Mouse (Mus musculus) T-cell, adult 2 months (primary cell): ENCODE measurements around the gene Rad50.

Experiments used
- DNase-seq: peaks from one replicate; pipeline ENCODE4 v3.0.0; 2022; ENCODE audit warnings: low spot score

Gene Rad50

DNA sequence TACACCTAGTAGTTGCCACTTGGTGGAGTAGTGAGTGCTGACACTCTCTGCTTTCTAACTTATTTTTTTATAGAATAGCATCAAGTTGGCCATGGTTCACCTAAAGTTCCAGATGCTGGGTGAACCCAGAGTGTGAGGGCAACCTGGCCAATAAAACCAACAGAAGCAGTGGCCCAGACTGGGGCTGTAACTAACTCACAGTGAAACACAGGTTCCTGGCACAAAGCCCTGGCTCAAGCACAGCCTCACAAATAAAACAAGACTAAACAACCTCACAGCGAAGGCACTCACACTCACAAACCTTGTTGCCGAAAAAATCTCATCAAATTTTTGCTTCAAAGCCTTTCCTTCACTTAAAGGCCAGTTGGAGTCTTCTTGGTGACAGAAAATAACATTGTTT lies 8.6 kb downstream of the Rad50 start:
- DNase-seq = no peak

DNA sequence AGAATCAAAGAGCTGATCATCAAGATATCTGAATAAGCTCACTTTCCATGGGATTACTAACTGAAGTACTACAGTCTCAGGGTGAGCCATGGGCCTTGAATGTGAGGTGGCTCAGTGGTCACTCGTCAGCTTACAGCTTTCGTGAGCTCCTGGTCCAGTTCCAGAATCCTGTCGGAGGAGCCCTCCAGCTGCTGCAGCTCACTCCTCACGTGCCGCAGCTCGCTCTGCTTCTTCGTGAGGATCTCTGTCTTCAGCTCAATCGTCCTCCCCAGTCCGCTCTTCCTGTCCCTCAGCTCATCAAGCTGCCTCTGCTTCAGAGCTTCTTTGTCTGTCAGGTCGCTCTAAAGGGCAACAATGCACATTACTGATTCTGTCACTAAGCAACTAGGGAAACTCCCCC lies 15.1 kb downstream of the Rad50 start:
- DNase-seq = no peak

DNA sequence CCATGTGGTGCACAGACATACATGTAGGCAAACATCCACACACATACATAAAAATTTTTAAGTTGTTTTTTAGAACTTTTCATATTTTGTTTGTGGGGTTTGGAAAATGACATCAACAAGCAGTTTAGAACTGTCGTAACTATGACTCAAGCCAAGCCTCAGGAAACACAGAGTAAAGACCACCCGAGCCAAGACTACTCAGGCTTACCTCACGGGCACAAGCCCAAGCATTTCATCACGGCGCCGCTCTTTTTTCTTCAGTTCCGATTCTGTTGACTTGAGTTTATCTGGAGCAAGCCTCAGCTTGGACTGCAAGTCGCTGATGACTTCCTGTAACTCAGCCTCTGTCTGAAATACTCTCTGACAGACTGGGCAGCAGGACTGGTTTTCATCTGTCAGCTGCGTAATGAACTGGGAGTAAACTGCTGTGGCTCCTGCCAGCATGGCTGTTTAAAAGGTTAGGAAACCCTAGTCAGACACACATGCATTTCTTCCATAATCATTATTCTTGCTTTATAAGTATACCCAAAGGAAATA lies 24.1 kb downstream of the Rad50 start:
- DNase-seq = no peak

GRCm38 (mm10) chr11:53682170-53682569 lies 24.9 kb downstream of the Rad50 start:
- DNase-seq = no peak

DNA sequence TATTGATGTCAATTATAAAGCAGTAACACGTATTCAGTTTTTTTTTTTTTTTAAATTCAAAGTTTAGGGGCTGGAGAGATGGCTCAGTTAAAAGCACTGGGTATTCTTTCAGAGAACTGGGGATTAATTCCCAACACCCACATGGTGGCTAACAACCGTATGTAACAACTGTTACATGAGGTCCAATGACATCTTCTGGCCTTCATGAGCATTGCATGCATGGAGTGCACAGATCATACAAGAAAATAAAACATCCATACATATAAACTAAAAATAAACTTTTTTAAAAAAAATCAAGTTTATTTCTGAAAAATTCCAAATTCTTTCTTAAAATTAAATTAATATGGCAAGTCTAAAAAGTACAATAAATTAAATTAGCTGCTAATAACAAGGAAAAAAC lies 25.4 kb downstream of the Rad50 start:
- DNase-seq = no peak

- DNase-seq = no peak
Measured at GRCm38 (mm10) chr11:53680141-53680540, 27.0 kb downstream of the Rad50 start.

- DNase-seq = no peak
Measured at GRCm38 (mm10) chr11:53671414-53671813, 35.7 kb downstream of the Rad50 start.

DNA sequence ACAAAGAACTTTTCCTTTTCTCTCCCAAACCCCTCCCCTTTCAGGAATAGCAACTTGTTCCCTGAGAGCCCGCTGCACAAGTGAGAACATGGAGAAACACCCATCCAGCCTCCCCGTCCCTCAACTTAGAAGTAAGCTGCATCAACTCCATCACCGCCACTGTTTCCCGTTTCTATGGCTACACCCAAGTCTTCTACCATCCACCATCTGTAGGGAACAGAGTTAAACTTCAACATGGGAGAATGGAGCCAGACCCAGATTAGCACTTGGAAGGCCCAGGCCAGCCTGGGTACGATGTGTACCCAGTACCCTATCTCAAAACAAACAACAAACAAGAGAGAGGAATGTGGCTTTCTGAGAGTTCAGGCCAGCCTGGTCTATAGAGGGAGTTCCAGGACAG lies 43.0 kb downstream of the Rad50 start:
- no peak for DNase-seq

DNA sequence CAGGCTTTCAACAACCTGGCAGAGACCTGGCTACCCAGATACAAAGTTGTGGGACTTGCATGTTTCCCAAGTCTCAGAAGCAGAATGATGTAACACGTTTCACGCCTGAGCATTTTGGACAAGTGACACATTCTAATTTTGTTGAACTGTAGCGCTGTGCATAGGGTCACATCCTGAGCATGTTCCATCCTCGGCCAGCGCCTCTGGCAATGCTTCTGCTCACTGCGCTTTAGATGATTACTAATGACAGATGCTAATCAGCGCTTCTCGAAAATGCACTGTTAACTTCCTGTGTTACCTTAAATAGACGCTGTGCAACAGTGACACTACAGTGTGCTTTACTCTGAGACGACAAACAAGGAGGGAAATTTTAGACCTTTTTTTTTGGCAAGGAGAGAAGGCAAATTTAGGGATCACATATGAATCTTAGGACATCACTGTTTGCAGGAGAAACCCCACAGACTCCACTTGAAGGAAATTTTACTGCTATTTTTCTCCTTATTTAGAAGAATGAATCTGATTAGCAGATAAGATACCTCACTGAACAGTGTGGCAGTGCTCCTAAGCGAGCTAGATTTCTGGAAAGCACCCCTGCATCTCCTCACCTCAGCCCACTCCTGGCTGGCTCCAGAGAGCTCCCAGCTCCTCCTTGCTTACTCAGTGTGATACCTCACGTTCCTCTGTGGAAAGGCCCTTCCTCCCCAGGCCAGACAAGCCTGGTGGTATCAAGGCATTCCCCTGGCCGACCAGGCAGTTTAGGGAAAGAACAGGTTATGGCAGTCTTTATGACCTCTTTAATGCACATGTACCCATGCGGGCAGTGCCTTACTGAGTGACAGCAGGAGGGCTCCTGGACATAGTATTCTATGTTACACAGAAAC lies 44.1 kb downstream of the Rad50 start:
- no peak for DNase-seq

DNA sequence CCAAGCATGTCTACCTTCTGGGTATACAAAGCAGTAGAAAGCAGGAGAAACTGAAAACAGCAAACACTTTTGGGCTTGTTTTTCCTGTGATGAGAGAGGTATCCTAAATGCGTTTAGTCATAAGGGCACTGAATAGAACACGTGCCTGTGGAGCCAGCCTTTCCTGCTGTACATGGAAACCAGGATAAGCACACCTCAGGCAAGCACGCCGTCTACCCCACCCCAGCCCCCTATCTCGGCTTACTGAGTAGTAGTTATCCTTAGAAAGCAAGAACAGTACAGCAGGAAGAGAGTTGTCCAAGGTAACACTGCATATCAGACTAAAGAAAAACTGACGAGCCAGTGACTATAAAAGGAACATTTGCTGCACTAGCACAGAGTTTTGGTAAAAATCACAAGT lies 49.3 kb downstream of the Rad50 start:
- no peak for DNase-seq

- no peak for DNase-seq
Measured at GRCm38 (mm10) chr11:53657381-53657780, 49.7 kb downstream of the Rad50 start.

GRCm38 (mm10) chr11:53656558-53657202 lies 50.4 kb downstream of the Rad50 start:
- no peak for DNase-seq

- no peak for DNase-seq
Measured at GRCm38 (mm10) chr11:53655043-53655442, 52.1 kb downstream of the Rad50 start.

DNA sequence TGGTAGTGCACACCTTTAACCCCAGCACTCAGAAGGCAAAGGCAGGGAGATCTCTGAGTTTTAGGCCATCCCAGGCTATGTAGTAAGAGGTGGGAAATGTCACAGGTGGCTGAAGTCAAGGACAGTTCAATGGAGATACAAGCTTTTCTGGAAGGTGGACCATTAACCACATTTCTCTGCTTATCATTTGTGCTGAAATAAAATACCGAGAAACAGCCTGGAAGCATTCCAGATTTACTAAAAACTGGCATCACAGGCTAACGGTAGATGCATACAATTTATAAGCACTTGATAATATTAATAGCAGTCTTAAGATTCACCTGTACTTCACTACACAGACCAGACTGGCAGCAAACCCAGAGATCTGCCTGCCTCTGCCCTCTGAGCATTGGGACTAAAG lies 54.7 kb downstream of the Rad50 start:
- no peak for DNase-seq

GRCm38 (mm10) chr11:53651441-53651840 lies 55.7 kb downstream of the Rad50 start:
- DNase-seq = no peak

GRCm38 (mm10) chr11:53644017-53644416 lies 63.1 kb downstream of the Rad50 start:
- DNase-seq = no peak

GRCm38 (mm10) chr11:53642744-53643279 lies 64.3 kb downstream of the Rad50 start:
- DNase-seq = no peak

DNA sequence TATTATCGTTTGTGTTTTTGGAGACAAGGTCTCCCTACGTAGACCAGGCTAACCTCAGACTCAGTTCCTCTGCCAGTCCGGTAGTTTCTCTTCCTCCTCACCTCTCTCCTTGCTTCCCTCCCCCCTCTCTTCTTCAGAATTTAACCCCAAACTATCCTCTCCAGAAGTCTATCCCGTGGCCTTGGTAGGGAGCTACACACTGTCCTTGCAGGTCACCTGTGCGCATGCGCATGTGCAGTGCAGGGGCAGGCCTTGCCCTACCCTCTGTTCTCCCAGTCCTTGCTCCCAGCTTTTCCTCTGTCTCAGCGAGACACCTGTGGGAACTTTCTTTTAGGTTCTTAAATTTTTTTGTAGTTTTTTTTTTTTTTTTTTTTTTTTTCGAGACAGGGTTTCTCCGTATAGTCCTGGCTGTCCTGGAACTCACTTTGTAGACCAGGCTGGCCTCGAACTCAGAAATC lies 69.3 kb downstream of the Rad50 start:
- no peak for DNase-seq

GRCm38 (mm10) chr11:53637046-53637802 lies 69.9 kb downstream of the Rad50 start:
- no peak for DNase-seq

- no peak for DNase-seq
Measured at GRCm38 (mm10) chr11:53636183-53636646, 70.9 kb downstream of the Rad50 start.

DNA sequence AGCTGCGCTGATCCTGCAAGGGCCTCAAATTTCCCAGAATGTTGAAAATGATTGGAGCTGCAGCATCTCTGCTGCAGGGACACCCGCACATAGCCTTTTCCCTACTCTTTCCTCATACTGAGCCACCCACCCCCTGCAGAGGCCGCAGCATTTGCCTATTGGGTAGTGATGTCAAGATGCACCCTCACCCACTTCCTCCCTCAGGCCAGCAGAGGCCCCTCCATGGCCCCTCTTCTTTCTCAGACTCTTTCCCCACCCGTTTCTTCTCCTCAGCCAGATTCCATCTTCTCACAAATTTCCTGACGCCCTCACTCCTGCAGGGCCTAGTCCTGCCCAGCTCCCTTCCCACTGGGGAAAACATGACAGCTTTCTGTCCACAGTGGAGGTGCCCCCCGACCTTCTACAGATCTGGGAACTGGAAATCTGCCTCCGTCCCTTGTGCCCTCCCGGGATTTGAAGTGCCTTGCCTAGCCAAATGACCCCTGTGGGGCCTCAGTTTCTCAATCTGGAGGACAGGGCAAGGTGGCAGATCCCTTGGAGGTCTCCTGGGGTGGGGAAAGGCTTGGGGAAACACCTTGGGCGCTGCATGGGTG lies 71.4 kb downstream of the Rad50 start:
- DNase-seq = no peak

DNA sequence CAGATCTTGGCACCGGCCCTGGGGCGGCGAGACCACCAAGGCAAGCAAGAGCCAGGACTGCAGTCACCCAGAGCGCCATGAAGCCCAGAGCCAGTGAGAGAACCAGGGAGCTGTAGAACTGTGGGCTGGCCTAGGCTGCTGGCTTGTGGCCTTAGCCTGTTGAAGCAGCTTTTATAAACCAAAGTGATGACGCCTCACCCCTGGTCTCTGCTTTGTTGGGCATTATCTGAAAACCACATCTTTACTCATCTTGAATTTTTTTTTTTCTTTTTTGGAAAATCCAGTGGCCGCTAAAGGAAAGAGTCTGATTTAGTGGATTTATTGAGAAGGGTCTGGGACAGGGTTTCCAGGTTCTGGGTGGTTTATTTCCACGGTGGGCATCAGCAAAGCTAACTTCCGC lies 72.6 kb downstream of the Rad50 start, which contains the start of gene Il13:
Il13 (minus strand) TSS at position 147 of the 400 bp plus-strand sequence.
- DNase-seq = no peak
